Mouse (Mus musculus) central nervous system, embryonic 14 days (tissue): ENCODE results near the gene Reps2. TPM values are rescaled to one million over a fixed set of nuclear protein-coding genes. Genes with fewer than 3 reads are reported as not detected.

Experiments
- polyA plus RNA-seq: library from polyadenylated mRNA; depleted of rRNA; stranded (reverse); fragments of >200 nt; gene quantifications from 2 replicates; pipeline ENCODE4 v1.2.3, GENCODE M21; 2012; rRNA removed

Reps2 gene
- 3.4 and 3.7 TPM in 2 replicates for polyA plus RNA-seq

GRCm38 (mm10) chrX:162643091-162643788 is at the start of gene Reps2:
Reps2 (minus strand) TSS chrX:162643649.

Other genes with a start within 250 kb of the Reps2 start
- gene Rbbp7, start 116.8 kb upstream of the Reps2 start, polyA plus RNA-seq, result 136 and 158 TPM in 2 replicates
- 12.9 and 13.6 TPM in 2 replicates for gene Txlng, start 185.8 kb upstream of the Reps2 start, polyA plus RNA-seq
- gene Syap1, start 244.8 kb upstream of the Reps2 start, polyA plus RNA-seq, result 28.1 and 32.2 TPM in 2 replicates